Comparison of ENCODE assay signal across 23 mouse cellular contexts in the genomic region with DNA sequence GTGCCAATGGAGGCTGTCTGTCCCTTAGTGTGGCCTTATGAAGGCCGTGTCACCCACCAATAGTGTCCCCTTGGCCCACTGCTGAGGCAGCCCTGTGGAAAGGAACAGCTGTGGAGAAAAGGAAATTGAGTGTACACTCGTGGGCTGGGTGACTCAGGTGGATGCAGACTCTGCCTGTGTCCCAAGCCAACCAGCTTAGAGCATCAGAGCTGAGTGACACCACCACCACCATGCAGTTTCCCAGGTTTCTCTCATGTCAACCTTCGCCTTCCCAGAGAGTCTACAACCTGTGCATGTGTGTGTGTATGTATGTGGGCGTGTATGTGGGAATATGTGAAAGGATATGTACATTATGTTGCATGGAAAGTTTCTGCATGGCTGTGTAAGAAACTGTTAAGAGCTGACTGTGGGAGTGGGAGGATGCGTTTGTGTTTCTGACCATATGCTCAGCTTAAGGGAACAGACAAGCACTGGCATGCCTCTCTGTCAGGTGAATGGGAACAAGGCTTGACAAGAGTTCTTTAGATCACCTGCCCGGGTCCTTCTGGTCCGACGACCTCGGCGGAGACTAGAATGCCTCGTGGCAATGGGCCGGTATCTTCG. TPM values are rescaled to one million over a fixed set of nuclear protein-coding genes. Genes with fewer than 3 reads are reported as not detected.
DNase-seq lines count a peak whose midpoint lies in the region; ATAC-seq lines count a peak whose summit lies in the region.
"Had no signal": no experiment of that assay in that cellular context is flagged by ENCODE, and none has a peak within 500 bp of the region (broad histone marks: within the 10 kb centered on the region; RNA-seq: fewer than 3 reads in every experiment).

No protein-coding gene starts in this region.

- H3K4me2 ChIP-seq in midbrain, embryonic 11.5 days = no peak overlapping the region
- H3K4me2 ChIP-seq: forebrain, embryonic 13.5 days; heart, embryonic 11.5 days; hindbrain, embryonic 12.5 days; hindbrain, embryonic 15.5 days had no signal

- no peak for ATAC-seq in midbrain, embryonic 11.5 days (ENCODE audit: low FRiP score)
- ATAC-seq: forebrain, embryonic 13.5 days; forebrain, embryonic 16.5 days; Patski had no signal

- 91% methylated on average over 13 of the region's 13 CpGs for WGBS in midbrain, embryonic 11.5 days

- H3K9me3 ChIP-seq in midbrain, embryonic 11.5 days (ENCODE audit: control insufficient read depth, low read length) = no peaks in the 10 kb centered on the region
- H3K9me3 ChIP-seq: forebrain, embryonic 10.5 days; forebrain, embryonic 13.5 days; G1E; hindbrain, embryonic 12.5 days; hindbrain, embryonic 15.5 days had no signal

- peaks cover 21% of the 10 kb centered on the region for H3K36me3 ChIP-seq in midbrain, embryonic 11.5 days (ENCODE audit: control insufficient read depth, insufficient read depth, low read length)

- H3K27ac ChIP-seq in midbrain, embryonic 11.5 days (ENCODE audit: low read depth, low read length) = no peak overlapping the region
- H3K27ac ChIP-seq: forebrain, embryonic 10.5 days; forebrain, embryonic 13.5 days; hindbrain, embryonic 12.5 days; hindbrain, embryonic 15.5 days had no signal

- H3K4me3 ChIP-seq in midbrain, embryonic 11.5 days (ENCODE audit: low read depth, low read length) = no peak overlapping the region
- H3K4me3 ChIP-seq: forebrain, embryonic 10.5 days; forebrain, embryonic 13.5 days; hindbrain, embryonic 12.5 days; hindbrain, embryonic 15.5 days had no signal

- no peaks in the 10 kb centered on the region for H3K27me3 ChIP-seq in midbrain, embryonic 11.5 days (ENCODE audit: control insufficient read depth, insufficient read depth, low read length)
- H3K27me3 ChIP-seq: CH12.LX; forebrain, embryonic 13.5 days; hindbrain, embryonic 12.5 days; hindbrain, embryonic 15.5 days; Patski had no signal

- H3K4me1 ChIP-seq in midbrain, embryonic 11.5 days (ENCODE audit: control insufficient read depth, insufficient read depth, low read length) = no peaks in the 10 kb centered on the region
- H3K4me1 ChIP-seq: forebrain, embryonic 10.5 days; forebrain, embryonic 13.5 days; hindbrain, embryonic 12.5 days; hindbrain, embryonic 15.5 days had no signal

- H3K9ac ChIP-seq in midbrain, embryonic 11.5 days (ENCODE audit: low read length) = no peak overlapping the region
- H3K9ac ChIP-seq: forebrain, embryonic 13.5 days; hindbrain, embryonic 12.5 days; hindbrain, embryonic 15.5 days had no signal

- DNase-seq in heart, adult 11 months = peak; percentile 59
- DNase-seq in heart, adult 18-20 months = no peak
- DNase-seq in right cerebral cortex, adult 2 months (ENCODE audit: low spot score in 2 of 2) = peak; percentile 17
- DNase-seq in right cerebral cortex, postnatal 14 days = no peak
- peak; percentile 54 for DNase-seq in brain, adult 2 months (ENCODE audit: low read depth, low spot score)
- DNase-seq in kidney, postnatal 36 days = no peak
- no peak for DNase-seq in midbrain, embryonic 11.5 days (ENCODE audit: low spot score, missing footprints)
- DNase-seq: adrenal gland, adult 2 months; adrenal gland, postnatal 14 days; B cell, adult 2 months; cerebellum, adult 11-12 months; cerebellum, adult 9-10 months; cerebellum, postnatal 14 days; gastrocnemius, postnatal 25 days had no signal

RNA-seq across cellular contexts. Expression of a gene that starts 16.5 kb away (rescaled TPM):
- 10 to 100 TPM; 13.5 to 14.3 TPM for total RNA-seq in heart, adult 18-20 months (2021)
- polyA plus RNA-seq in midbrain, embryonic 11.5 days (2014; fragmentation: Nextera tagmentation; extraction: Ambion mirVana) = 11.5 and 12.9 TPM in 2 replicates

RNA-seq across cellular contexts. Expression of a gene that starts 17.5 kb away (rescaled TPM):
- under 1 TPM; 0.62 to 0.64 TPM for total RNA-seq in heart, adult 18-20 months (2021)
- 6.9 and 8.4 TPM in 2 replicates for polyA plus RNA-seq in midbrain, embryonic 11.5 days (2014; fragmentation: Nextera tagmentation; extraction: Ambion mirVana)

Comparison
In these comparisons a context has a peak if more than half of its experiments do, and no peak if none do; other contexts are left out.
1. DNase-seq: peak in heart, adult 11 months (single experiment), right cerebral cortex, adult 2 months (2 of 2) and brain, adult 2 months (single experiment); none in heart, adult 18-20 months (0 of 2), right cerebral cortex, postnatal 14 days (single experiment), kidney, postnatal 36 days (0 of 2) and midbrain, embryonic 11.5 days (single experiment).